Mouse (Mus musculus) B cell, adult 2 months (primary cell): Measurements from ENCODE around the gene Gamt.

Experiments
- DNase-seq, 2 experiments: peaks; one replicate each; pipeline ENCODE4 v3.0.0; 2022

The Gamt gene

GRCm38 (mm10) chr10:80260642-80261584 is at the start of gene Gamt, which contains the start of gene Dazap1:
TSS of gene Gamt (minus strand) at chr10:80261012.
TSS of gene Dazap1 (plus strand) at chr10:80261486.
- peak; percentile 92 for DNase-seq

GRCm38 (mm10) chr10:80304862-80305261 is 44.0 kb upstream of the Gamt start:
- DNase-seq = peak; percentile 87 to 88

GRCm38 (mm10) chr10:80304458-80304857 is 43.6 kb upstream of the Gamt start:
- DNase-seq = no peak

- no peak for DNase-seq
Observed at GRCm38 (mm10) chr10:80302471-80302881, 41.7 kb upstream of the Gamt start.

GRCm38 (mm10) chr10:80302082-80302355 is 41.2 kb upstream of the Gamt start:
- DNase-seq = no peak

- no peak for DNase-seq
Observed at GRCm38 (mm10) chr10:80301256-80302081, 40.7 kb upstream of the Gamt start.

- no peak for DNase-seq
Observed at GRCm38 (mm10) chr10:80300672-80301181, 39.9 kb upstream of the Gamt start.

GRCm38 (mm10) chr10:80299824-80300223 is 39.0 kb upstream of the Gamt start:
- DNase-seq = no peak

- no peak for DNase-seq
Observed at GRCm38 (mm10) chr10:80299301-80299700, 38.5 kb upstream of the Gamt start.

- no peak for DNase-seq
Observed at GRCm38 (mm10) chr10:80298571-80299281, 37.9 kb upstream of the Gamt start.

- DNase-seq = no peak
Observed at GRCm38 (mm10) chr10:80297526-80298133, 36.8 kb upstream of the Gamt start.

GRCm38 (mm10) chr10:80296824-80297223 is 36.0 kb upstream of the Gamt start:
- DNase-seq = no peak

GRCm38 (mm10) chr10:80295618-80296425 is 35.0 kb upstream of the Gamt start, which contains the start of gene Apc2:
TSS of gene Apc2 (plus strand) at chr10:80295977.
- peak; percentile 80 for DNase-seq

- DNase-seq = no peak
Observed at GRCm38 (mm10) chr10:80294788-80295303, 34.0 kb upstream of the Gamt start.

GRCm38 (mm10) chr10:80294311-80294710 is 33.5 kb upstream of the Gamt start:
- DNase-seq = no peak

GRCm38 (mm10) chr10:80293325-80293724 is 32.5 kb upstream of the Gamt start:
- DNase-seq = peak in 1 of 2 experiments; percentile 27

- DNase-seq = peak; percentile 95 to 96
Observed at GRCm38 (mm10) chr10:80292251-80293146, 31.7 kb upstream of the Gamt start, which contains the start of gene Rps15. TSS of gene Rps15 (plus strand) at chr10:80292453.

- DNase-seq = no peak
Observed at GRCm38 (mm10) chr10:80288657-80289056, 27.8 kb upstream of the Gamt start.

- DNase-seq = no peak
Observed at GRCm38 (mm10) chr10:80288097-80288496, 27.3 kb upstream of the Gamt start.
